Mouse (Mus musculus) cerebellum, adult 11-12 months (tissue): ENCODE results near the gene Hist1h2br.
A peak's percentile ranks its signal among the peaks of the same experiment; 100 is the strongest.
"Not testable (repeated sequence)": the region's sequence is repeated elsewhere in the genome, so short reads cannot be mapped to it uniquely, and the experiment has no call there.

Source experiments
- DNase-seq: peaks from one replicate; pipeline ENCODE4 v3.0.0; 2022

Hist1h2br gene

GRCm38 (mm10) chr13:21847883-21848282, 14.3 kb downstream of the Hist1h2br start:
- DNase-seq: no peak

- not testable (repeated sequence) for DNase-seq
Measured at GRCm38 (mm10) chr13:21850696-21851095, 17.2 kb downstream of the Hist1h2br start.

- no peak for DNase-seq
Measured at GRCm38 (mm10) chr13:21852215-21852945, 18.8 kb downstream of the Hist1h2br start.

GRCm38 (mm10) chr13:21855146-21855545, 21.6 kb downstream of the Hist1h2br start:
- peak; percentile 84 for DNase-seq

- peak; percentile 44 for DNase-seq
Measured at GRCm38 (mm10) chr13:21855698-21856162, 22.2 kb downstream of the Hist1h2br start.

GRCm38 (mm10) chr13:21861608-21862007, 28.1 kb downstream of the Hist1h2br start:
- DNase-seq: no peak

- not testable (repeated sequence) for DNase-seq
Measured at GRCm38 (mm10) chr13:21865503-21865902, 32.0 kb downstream of the Hist1h2br start.

- DNase-seq: no peak
Measured at GRCm38 (mm10) chr13:21880735-21881134, 47.2 kb downstream of the Hist1h2br start.

GRCm38 (mm10) chr13:21881878-21882669, 48.5 kb downstream of the Hist1h2br start:
- DNase-seq: no peak

- no peak for DNase-seq
Measured at GRCm38 (mm10) chr13:21882760-21883405, 49.3 kb downstream of the Hist1h2br start.

GRCm38 (mm10) chr13:21883407-21883806, 49.9 kb downstream of the Hist1h2br start:
- no peak for DNase-seq

- DNase-seq: no peak
Measured at GRCm38 (mm10) chr13:21884586-21884985, 51.0 kb downstream of the Hist1h2br start.
